Mouse (Mus musculus): Measurements from ENCODE around the gene Unc13d. TPM values are rescaled to one million over a fixed set of nuclear protein-coding genes. Genes with fewer than 3 reads are reported as not detected.

The Unc13d gene
- 9.5 and 10.8 TPM in 2 replicates for polyA plus RNA-seq (2012; rRNA removed)

DNA sequence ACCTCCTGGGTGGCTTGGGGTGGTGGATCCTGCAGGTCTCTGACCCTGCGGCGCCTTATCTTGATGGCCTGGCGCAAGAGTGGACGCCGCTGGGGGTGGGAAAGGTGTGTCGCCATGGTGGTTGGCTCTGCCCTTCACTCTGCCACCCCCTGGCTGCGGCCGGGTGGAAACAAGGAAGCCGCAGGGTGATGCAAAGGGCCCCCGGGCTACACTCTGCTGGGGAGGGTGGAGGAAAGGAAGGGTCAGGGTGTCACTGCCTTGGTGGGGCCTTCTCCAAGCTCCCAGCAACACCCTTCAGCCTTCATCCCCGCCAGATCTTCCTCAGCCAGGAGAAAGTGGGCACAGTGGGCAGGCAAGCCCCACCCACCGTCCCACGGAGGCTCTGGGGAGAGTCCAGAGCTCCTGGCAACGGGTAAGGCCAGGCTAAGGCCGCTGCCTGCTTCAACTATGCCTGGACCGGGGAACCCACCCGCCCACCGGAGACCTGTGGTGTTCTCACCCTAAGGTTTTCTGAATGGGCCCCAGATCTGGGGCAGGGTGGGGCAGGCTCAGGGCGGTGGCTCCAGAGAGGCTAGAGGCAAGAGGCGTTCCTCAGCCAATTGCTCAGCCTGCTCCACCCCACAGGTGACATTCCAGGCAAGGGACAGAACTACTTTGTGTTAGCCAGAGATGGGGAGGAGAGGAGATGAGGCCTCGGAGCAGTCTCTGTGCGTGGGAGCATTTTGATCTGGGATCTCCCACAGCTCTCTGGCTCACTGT, at the start of gene Unc13d:
TSS of gene Unc13d (minus strand) at position 516 of the 759 bp plus-strand sequence.

DNA sequence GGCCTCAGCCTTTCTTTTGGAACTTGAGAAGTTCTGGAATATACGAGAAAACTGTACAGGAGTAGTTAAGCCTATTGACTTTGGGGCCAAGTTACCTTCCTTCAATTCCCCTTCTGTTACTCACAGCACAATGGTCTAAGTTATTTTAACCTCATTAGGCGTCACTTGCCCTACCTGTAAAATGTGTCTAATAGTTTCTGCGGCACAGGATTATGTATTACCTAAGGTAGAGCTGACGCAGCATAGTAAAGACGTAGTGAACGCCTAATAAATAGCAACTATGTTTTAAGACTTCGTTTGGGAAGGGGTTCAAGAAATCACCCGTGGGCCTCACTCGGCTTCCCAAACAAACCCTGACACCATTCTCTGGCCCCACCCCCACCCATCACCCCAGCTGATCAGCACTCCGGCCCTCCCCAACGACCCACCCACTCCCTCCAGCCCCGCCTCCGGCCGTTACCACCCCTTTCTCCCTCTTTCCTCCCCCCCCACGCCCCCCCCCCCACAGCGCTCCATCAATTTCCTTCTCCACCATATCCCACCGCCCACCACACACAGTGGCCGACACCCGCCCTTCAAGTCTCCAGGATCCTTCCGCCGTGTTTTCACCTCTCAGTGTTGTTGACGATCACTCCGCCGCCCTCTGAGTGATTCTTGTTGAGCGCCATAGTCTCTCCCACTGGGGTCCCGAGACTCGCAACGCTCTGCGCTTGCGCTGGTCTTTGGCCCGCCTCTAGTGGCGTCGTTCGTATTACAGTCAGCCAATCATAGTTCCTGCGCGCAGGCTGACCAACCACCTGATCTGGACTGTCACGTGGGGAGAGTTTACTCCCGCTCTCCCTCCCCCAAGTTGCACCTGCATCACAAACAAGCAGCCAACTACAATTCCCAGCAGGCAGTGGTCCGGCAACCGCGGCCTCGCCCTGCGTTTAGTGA, 8.8 kb upstream of the Unc13d start, which contains the start of gene Wbp2:
TSS of gene Wbp2 (minus strand) at position 738 of the 936 bp plus-strand sequence.

DNA sequence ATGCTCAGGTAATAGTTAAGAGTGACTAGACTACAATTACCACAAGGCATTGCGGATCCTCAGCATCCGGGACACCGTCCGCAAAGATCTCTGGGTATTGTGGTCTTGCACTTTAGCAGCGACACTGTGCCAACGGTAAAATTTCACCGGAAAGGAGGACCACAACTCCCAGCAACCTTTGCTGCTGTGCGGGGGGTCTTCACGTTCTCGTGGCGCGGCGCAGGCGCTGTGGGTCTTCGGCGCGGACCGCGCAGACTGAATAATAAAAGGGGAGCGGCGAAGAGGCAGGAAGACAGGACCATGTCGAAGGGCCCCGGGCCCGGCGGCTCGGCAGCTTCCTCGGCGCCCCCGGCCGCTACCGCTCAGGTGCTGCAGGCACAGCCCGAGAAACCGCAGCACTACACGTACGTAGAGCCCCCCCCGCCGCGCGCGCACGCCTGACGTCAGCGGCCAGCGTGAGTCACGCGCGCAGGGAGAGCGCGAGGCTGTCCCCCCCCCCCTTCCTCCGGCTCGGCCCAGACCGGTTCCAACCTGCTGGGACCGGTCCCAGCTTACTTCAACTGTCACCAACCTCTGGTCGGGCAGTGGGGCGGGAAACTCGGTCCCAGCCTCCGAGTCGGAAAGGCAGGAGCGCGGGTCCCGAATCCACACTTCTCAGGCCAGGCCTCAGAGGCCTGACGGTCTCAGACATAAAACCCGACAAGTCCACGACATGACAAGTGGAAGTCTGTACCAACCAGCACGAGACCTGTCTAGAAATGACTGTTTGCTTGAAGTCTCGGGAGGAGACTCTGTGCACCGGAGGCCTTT, 47.5 kb downstream of the Unc13d start, which contains the start of gene Unk:
TSS of gene Unk (plus strand) at position 235 of the 810 bp plus-strand sequence.

DNA sequence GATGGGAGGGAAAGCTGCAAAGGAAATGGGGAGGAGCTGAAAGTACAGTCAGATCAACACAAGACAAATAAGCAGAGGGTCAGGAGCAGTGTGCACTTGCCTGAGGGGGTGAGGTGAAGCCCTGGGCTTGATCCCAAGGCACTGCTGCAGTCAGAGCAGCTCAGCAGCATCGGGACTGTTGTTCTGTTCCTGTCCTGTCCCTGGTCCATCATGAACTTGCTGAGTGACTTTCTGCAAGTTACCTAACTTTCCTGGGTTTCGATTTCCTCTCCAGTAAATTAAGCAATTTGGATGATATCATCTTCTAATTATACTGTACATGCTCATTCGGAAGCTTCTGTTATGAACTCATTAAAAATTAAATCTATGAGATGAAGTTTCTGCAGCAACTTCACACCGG, 50.0 kb downstream of the Unc13d start, which contains the start of gene H3f3b:
TSS of gene H3f3b (minus strand) at position 207 of the 400 bp plus-strand sequence.

DNA sequence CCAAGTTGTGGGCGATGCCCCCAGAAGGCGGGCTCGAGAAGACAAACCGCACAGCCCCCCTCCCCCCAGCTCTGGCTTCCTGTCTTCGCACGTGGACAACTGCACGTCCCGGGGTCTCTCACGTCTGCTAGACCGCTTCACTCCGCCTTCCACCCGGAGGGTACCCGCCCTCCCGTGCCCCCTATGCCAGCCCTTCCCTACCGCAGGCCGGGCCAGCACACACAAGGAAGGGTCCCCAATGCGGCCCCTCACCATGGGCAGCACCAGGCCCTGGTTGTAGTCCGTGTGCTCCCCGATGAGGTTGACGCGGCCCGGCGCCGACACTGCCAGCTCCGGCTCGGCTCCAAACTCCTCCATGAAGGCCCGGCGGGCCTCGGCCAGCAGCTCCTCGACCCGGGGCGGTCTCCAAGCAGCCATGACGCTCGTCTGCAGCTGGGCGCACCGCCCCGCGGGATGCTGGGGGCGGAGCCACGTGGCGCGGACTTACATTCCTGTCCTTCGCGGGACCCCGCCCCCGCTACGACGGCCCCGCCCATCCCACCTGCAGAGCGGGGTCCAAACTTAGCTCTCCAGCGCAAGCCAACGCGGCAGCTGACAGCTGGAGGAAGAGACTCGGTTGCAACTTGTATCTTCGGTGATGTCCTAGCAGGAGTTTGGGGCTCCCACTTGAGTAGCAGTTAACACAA, 65.4 kb downstream of the Unc13d start, which contains the start of gene Galk1:
TSS of gene Galk1 (minus strand) at position 458 of the 686 bp plus-strand sequence.

Other genes starting within 250 kb of the Unc13d start
- gene Myo15b, start 219.6 kb downstream of the Unc13d start, polyA plus RNA-seq (2012; rRNA removed): 1.1 and 1.3 TPM in 2 replicates
- gene Smim5, start 178.0 kb downstream of the Unc13d start, polyA plus RNA-seq (2012; rRNA removed): 9.2 and 10.1 TPM in 2 replicates
- 0.96 and 1.1 TPM in 2 replicates for gene Smim6, start 165.9 kb downstream of the Unc13d start, polyA plus RNA-seq (2012; rRNA removed)
- 18.6 and 21.1 TPM in 2 replicates for gene Sap30bp, start 144.7 kb downstream of the Unc13d start, polyA plus RNA-seq (2012; rRNA removed)
- gene Recql5, start 144.5 kb downstream of the Unc13d start, polyA plus RNA-seq (2012; rRNA removed): 6.0 and 6.8 TPM in 2 replicates
- gene Itgb4, start 103.3 kb downstream of the Unc13d start, polyA plus RNA-seq (2012; rRNA removed): 0.21 and 0.23 TPM in 2 replicates
- 104 TPM in 2 replicates for gene Galk1, start 65.2 kb downstream of the Unc13d start, polyA plus RNA-seq (2012; rRNA removed)
- 210 and 217 TPM in 2 replicates for gene H3f3b, start 50.0 kb downstream of the Unc13d start, polyA plus RNA-seq (2012; rRNA removed)
- 9.9 and 13.0 TPM in 2 replicates for gene Unk, start 47.6 kb downstream of the Unc13d start, polyA plus RNA-seq (2012; rRNA removed)
- 48.7 and 52.4 TPM in 2 replicates for gene Wbp2, start 9.0 kb upstream of the Unc13d start, polyA plus RNA-seq (2012; rRNA removed)
- gene Trim47, start 49.2 kb upstream of the Unc13d start, polyA plus RNA-seq (2012; rRNA removed): 8.2 and 8.4 TPM in 2 replicates
- gene Trim65, start 53.2 kb upstream of the Unc13d start, polyA plus RNA-seq (2012; rRNA removed): 2.0 and 2.3 TPM in 2 replicates
- gene Mrpl38, start 60.9 kb upstream of the Unc13d start, polyA plus RNA-seq (2012; rRNA removed): 18.9 and 19.5 TPM in 2 replicates
- 6.7 and 6.8 TPM in 2 replicates for gene Fbf1, start 90.2 kb upstream of the Unc13d start, polyA plus RNA-seq (2012; rRNA removed)
- 24.2 and 29.9 TPM in 2 replicates for gene Ten1, start 120.9 kb upstream of the Unc13d start, polyA plus RNA-seq (2012; rRNA removed)
- 262 and 366 TPM in 2 replicates for gene Acox1, start 121.1 kb upstream of the Unc13d start, polyA plus RNA-seq (2012; rRNA removed)
- 0.10 and 0.11 TPM in 2 replicates for gene Evpl, start 160.1 kb upstream of the Unc13d start, polyA plus RNA-seq (2012; rRNA removed)
- 34.8 and 39.9 TPM in 2 replicates for gene Srp68, start 196.3 kb upstream of the Unc13d start, polyA plus RNA-seq (2012; rRNA removed)
- gene Galr2, start 203.0 kb upstream of the Unc13d start, polyA plus RNA-seq (2012; rRNA removed): 0.01 TPM in 1 of 2 replicates, not detected in the other
- gene Exoc7, start 229.3 kb upstream of the Unc13d start, polyA plus RNA-seq (2012; rRNA removed): 10.2 and 12.0 TPM in 2 replicates